Mouse (Mus musculus): ENCODE measurements around the gene Anks1. TPM values are rescaled to one million over a fixed set of nuclear protein-coding genes. Genes with fewer than 3 reads are reported as not detected.

Gene Anks1
- polyA plus RNA-seq, 1 experiment = 74.2 TPM

GRCm38 (mm10) chr17:27935091-27935490, 26.0 kb downstream of the Anks1 start:
- no peak overlapping the region for H3K27ac ChIP-seq (ENCODE audit: insufficient read depth, low read length)
- H3K4me3 ChIP-seq (replicated peaks; ENCODE audit: insufficient read depth, low read depth, low read length) = no peak overlapping the region
- WGBS = 98% methylated on average over 3 of the region's 3 CpGs
- TF ChIP-seq POLR2A (IDR thresholded peaks at IDR 0.05; ENCODE audit: borderline replicate concordance, insufficient read depth, low read length) (no peak), CTCF (IDR thresholded peaks at IDR 0.05; ENCODE audit: borderline replicate concordance, insufficient read depth, low read depth, low read length) (no peak)
- no peak for DNase-seq
- H3K27me3 ChIP-seq (ENCODE audit: control insufficient read depth, insufficient read depth, low read length) = no peaks in the 10 kb centered on the region
- H3K4me1 ChIP-seq (ENCODE audit: control insufficient read depth, insufficient read depth, low read length) = peaks cover 21% of the 10 kb centered on the region

GRCm38 (mm10) chr17:27937054-27937615, 28.0 kb downstream of the Anks1 start:
- no peak for DNase-seq
- 85% methylated on average over 4 of the region's 4 CpGs for WGBS
- no peak for TF ChIP-seq POLR2A (IDR thresholded peaks at IDR 0.05; ENCODE audit: borderline replicate concordance, insufficient read depth, low read length)
- no peak for TF ChIP-seq CTCF (IDR thresholded peaks at IDR 0.05; ENCODE audit: borderline replicate concordance, insufficient read depth, low read depth, low read length)

GRCm38 (mm10) chr17:27938121-27938754, 29.1 kb downstream of the Anks1 start:
- Histone ChIP-seq H3K4me3 (replicated peaks; ENCODE audit: insufficient read depth, low read depth, low read length) (no peak overlapping the region), H3K4me1 (ENCODE audit: control insufficient read depth, insufficient read depth, low read length) (peaks cover 36% of the 10 kb centered on the region), H3K27me3 (ENCODE audit: control insufficient read depth, insufficient read depth, low read length) (no peaks in the 10 kb centered on the region), H3K27ac (ENCODE audit: insufficient read depth, low read length) (peak overlapping the region; percentile 2; the same call in 1 of the 2 replicates)
- TF ChIP-seq CTCF (IDR thresholded peaks at IDR 0.05; ENCODE audit: borderline replicate concordance, insufficient read depth, low read depth, low read length) = no peak
- no peak for TF ChIP-seq POLR2A (IDR thresholded peaks at IDR 0.05; ENCODE audit: borderline replicate concordance, insufficient read depth, low read length)
- peak; percentile 35 to 50 for DNase-seq
- WGBS = 13% methylated on average over 12 of the region's 12 CpGs

More at GRCm38 (mm10) chr17:27937054-27937615, 28.0 kb downstream of the Anks1 start:
- Histone ChIP-seq H3K27me3 (ENCODE audit: control insufficient read depth, insufficient read depth, low read length) (no peaks in the 10 kb centered on the region), H3K4me3 (replicated peaks; ENCODE audit: insufficient read depth, low read depth, low read length) (no peak overlapping the region), H3K27ac (ENCODE audit: insufficient read depth, low read length) (no peak overlapping the region), H3K4me1 (ENCODE audit: control insufficient read depth, insufficient read depth, low read length) (peaks cover 33% of the 10 kb centered on the region)

DNA sequence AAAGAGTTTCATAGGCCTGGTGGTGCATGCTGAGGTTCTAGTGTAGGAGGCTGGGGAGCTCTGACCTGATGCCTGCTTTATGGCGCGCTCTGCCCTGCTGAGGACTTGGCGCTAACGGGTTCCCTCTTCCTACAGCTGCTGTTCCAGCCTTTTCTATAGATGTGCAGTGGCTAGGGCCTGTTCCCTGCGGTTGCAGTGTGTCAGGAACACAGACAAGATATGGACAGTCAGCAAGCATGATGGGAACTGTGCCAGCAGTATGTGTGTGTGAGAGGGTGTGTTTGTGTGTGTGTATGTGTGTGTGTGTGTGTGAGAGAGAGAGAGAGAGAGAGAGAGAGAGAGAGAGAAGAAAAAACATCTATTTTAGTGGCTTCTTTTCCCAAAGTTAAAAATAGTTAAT, 29.9 kb downstream of the Anks1 start:
- no peak for DNase-seq
- TF ChIP-seq POLR2A (IDR thresholded peaks at IDR 0.05; ENCODE audit: borderline replicate concordance, insufficient read depth, low read length) (no peak), CTCF (IDR thresholded peaks at IDR 0.05; ENCODE audit: borderline replicate concordance, insufficient read depth, low read depth, low read length) (no peak)
- no peak overlapping the region for H3K4me3 ChIP-seq (replicated peaks; ENCODE audit: insufficient read depth, low read depth, low read length)
- no peaks in the 10 kb centered on the region for H3K27me3 ChIP-seq (ENCODE audit: control insufficient read depth, insufficient read depth, low read length)
- H3K27ac ChIP-seq (ENCODE audit: insufficient read depth, low read length) = no peak overlapping the region
- H3K4me1 ChIP-seq (ENCODE audit: control insufficient read depth, insufficient read depth, low read length) = peaks cover 36% of the 10 kb centered on the region
- 55% methylated on average over 5 of the region's 5 CpGs for WGBS

DNA sequence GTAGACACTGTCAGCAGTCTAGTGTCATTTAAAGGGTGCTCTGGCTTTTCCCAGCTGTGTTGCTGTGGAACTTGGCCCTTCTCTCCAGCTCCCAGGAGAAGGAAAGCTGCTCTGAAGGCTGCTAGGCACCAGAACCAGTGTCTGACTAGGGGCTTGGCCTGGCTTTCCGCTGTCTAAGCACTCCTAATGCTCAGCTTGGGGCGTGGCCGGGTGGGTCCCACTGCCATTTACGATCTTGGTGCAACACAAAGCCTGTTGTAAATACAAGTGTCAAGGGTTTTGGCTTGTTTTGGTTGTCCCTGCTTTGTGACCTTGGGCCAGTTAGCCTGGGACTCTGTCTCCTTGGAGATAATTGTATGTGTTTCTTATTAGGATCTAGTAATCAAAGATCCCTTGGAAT, 31.2 kb downstream of the Anks1 start:
- TF ChIP-seq CTCF (IDR thresholded peaks at IDR 0.05; ENCODE audit: borderline replicate concordance, insufficient read depth, low read depth, low read length) (no peak), POLR2A (IDR thresholded peaks at IDR 0.05; ENCODE audit: borderline replicate concordance, insufficient read depth, low read length) (no peak)
- Histone ChIP-seq H3K27me3 (ENCODE audit: control insufficient read depth, insufficient read depth, low read length) (no peaks in the 10 kb centered on the region), H3K4me3 (replicated peaks; ENCODE audit: insufficient read depth, low read depth, low read length) (no peak overlapping the region), H3K27ac (ENCODE audit: insufficient read depth, low read length) (no peak overlapping the region), H3K4me1 (ENCODE audit: control insufficient read depth, insufficient read depth, low read length) (peaks cover 42% of the 10 kb centered on the region)
- 83% methylated on average over 4 of the region's 4 CpGs for WGBS
- no peak for DNase-seq

DNA sequence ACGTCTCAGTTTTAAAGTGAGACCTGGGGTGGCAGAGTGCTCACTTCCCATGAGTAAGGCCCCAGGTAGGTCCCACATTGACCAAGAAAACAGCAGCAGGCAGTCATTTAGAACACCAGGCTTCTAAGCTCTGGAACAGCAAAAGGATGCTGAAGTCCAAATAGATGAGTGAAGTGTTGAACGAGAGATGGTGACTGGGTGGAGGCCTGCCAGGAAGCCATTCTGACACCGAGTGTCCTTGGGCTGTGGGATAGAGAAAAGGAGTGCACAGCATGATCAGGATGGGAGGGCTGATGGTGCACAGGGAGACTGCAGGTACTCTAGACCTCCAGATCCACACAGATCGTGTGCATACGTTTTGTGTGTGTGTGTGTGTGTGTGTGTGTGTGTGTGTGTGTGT, 32.1 kb downstream of the Anks1 start:
- no peak for TF ChIP-seq CTCF (IDR thresholded peaks at IDR 0.05; ENCODE audit: borderline replicate concordance, insufficient read depth, low read depth, low read length)
- no peak for TF ChIP-seq POLR2A (IDR thresholded peaks at IDR 0.05; ENCODE audit: borderline replicate concordance, insufficient read depth, low read length)
- Histone ChIP-seq H3K27ac (ENCODE audit: insufficient read depth, low read length) (no peak overlapping the region), H3K27me3 (ENCODE audit: control insufficient read depth, insufficient read depth, low read length) (no peaks in the 10 kb centered on the region), H3K4me1 (ENCODE audit: control insufficient read depth, insufficient read depth, low read length) (peaks cover 48% of the 10 kb centered on the region), H3K4me3 (replicated peaks; ENCODE audit: insufficient read depth, low read depth, low read length) (no peak overlapping the region)
- 55% methylated on average over 5 of the region's 5 CpGs for whole genome bisulfite sequencing
- DNase-seq = no peak

- Histone ChIP-seq H3K27me3 (ENCODE audit: control insufficient read depth, insufficient read depth, low read length) (no peaks in the 10 kb centered on the region), H3K4me1 (ENCODE audit: control insufficient read depth, insufficient read depth, low read length) (peaks cover 53% of the 10 kb centered on the region), H3K4me3 (replicated peaks; ENCODE audit: insufficient read depth, low read depth, low read length) (no peak overlapping the region), H3K27ac (ENCODE audit: insufficient read depth, low read length) (no peak overlapping the region)
- WGBS = 20% methylated on average over 2 of the region's 2 CpGs
- peak; percentile 60 to 70 for DNase-seq
- TF ChIP-seq POLR2A (IDR thresholded peaks at IDR 0.05; ENCODE audit: borderline replicate concordance, insufficient read depth, low read length) (no peak), CTCF (IDR thresholded peaks at IDR 0.05; ENCODE audit: borderline replicate concordance, insufficient read depth, low read depth, low read length) (no peak)
Observed at GRCm38 (mm10) chr17:27941698-27942097, 32.6 kb downstream of the Anks1 start.

DNA sequence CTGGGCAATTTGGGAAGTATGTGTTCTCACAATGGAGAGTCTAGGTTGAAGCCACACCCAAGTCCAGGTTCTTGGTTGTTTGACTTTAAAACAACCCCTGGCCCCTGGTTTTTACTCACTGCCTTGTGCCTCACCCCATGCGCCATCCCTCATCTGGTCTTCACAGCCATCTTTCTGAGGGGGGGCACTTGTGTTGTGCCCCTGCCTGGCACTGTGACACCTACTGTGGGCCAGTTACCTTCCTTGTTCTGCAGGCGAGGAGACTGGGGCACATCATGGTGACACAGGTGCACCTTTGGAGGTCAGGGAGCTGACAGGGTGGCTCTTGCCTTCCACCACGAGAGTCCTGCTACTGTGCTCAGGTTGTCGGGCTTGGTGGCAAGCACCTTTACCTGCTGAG, 33.0 kb downstream of the Anks1 start:
- no peak overlapping the region for H3K4me3 ChIP-seq (replicated peaks; ENCODE audit: insufficient read depth, low read depth, low read length)
- 88% methylated on average over 4 of the region's 4 CpGs for WGBS
- no peak for DNase-seq
- H3K4me1 ChIP-seq (ENCODE audit: control insufficient read depth, insufficient read depth, low read length) = peaks cover 56% of the 10 kb centered on the region
- H3K27ac ChIP-seq (ENCODE audit: insufficient read depth, low read length) = no peak overlapping the region
- no peaks in the 10 kb centered on the region for H3K27me3 ChIP-seq (ENCODE audit: control insufficient read depth, insufficient read depth, low read length)
- TF ChIP-seq CTCF (IDR thresholded peaks at IDR 0.05; ENCODE audit: borderline replicate concordance, insufficient read depth, low read depth, low read length) (no peak), POLR2A (IDR thresholded peaks at IDR 0.05; ENCODE audit: borderline replicate concordance, insufficient read depth, low read length) (no peak)
